Mouse (Mus musculus) thymus, postnatal 0 days (tissue): ENCODE results near the gene Emp2. TPM values are rescaled to one million over a fixed set of nuclear protein-coding genes. Genes with fewer than 3 reads are reported as not detected.

Experiments
- DNase-seq: peaks from one replicate; pipeline ENCODE4 v3.0.0-alpha.2; 2015; ENCODE audit warnings: low spot score
- polyA plus RNA-seq: library from polyadenylated mRNA; unstranded; fragments of >200 nt; fragmentation: Nextera tagmentation; extraction: Ambion mirVana; gene quantifications from 2 replicates; pipeline ENCODE4 v1.2.1, GENCODE M21; 2015

Gene Emp2
- 5.1 and 5.3 TPM in 2 replicates for polyA plus RNA-seq

DNA sequence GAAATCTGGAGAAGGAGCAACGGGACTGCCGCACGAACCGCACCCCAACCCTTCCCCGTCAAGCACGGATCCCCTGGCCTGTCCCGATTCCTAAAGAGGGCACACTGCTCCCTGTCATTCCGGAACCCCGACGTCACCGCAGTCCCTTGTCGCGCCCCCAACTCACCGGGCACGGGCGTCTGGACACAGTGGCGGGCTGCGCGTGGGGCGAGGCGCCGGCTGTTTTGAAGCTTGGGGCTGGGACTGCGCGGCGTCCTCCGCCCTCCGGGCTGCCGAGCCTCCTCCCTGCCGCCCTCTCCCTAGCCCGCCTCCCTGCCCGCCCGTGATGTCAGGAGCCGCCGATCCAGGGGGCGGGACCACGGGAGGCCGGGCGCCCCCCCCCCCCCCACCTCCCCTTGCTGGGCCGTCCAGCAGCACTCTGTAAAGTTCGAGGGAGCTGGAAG lies at the start of gene Emp2:
Gene Emp2 (minus strand): TSS at position 323 of the 443 bp plus-strand sequence.
- no peak for DNase-seq

DNA sequence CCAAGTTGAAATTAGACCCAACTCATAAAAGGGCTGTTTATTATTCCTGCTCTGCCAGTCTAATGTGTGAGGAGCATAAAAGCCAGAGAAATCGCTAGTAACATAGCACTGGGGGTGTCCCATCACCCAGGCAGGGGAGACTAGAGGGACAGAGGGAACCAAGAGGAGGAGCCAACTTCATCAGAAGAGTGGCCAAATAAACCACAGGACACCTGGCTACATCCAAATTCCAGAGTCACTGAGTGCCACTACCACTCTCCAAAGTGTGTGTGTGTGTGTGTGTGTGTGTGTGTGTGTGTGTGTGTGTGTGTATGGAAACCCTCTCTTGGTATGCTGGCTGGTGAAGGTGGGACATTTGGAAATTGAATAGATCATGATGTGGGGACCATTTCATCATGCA lies 49.3 kb upstream of the Emp2 start:
- no peak for DNase-seq

DNA sequence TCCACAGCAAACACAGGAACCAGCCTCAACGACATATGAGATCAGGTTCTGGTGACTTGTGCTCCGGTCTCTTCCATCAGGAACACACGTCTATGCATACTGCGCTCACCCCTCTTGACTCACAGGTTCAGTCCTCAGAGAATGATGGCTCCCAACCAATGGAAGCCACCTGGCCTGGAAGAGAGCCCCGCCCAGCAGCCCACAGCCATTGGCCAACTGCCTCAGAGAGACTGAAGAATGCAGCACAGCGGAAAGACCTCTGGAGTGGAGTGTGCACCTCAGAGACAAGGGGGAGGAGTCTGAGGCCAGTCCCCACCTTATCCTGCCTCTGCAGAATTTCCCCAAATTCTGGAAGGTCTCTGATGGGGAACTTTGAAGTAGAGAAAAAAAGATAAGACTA lies 45.5 kb upstream of the Emp2 start:
- no peak for DNase-seq

DNA sequence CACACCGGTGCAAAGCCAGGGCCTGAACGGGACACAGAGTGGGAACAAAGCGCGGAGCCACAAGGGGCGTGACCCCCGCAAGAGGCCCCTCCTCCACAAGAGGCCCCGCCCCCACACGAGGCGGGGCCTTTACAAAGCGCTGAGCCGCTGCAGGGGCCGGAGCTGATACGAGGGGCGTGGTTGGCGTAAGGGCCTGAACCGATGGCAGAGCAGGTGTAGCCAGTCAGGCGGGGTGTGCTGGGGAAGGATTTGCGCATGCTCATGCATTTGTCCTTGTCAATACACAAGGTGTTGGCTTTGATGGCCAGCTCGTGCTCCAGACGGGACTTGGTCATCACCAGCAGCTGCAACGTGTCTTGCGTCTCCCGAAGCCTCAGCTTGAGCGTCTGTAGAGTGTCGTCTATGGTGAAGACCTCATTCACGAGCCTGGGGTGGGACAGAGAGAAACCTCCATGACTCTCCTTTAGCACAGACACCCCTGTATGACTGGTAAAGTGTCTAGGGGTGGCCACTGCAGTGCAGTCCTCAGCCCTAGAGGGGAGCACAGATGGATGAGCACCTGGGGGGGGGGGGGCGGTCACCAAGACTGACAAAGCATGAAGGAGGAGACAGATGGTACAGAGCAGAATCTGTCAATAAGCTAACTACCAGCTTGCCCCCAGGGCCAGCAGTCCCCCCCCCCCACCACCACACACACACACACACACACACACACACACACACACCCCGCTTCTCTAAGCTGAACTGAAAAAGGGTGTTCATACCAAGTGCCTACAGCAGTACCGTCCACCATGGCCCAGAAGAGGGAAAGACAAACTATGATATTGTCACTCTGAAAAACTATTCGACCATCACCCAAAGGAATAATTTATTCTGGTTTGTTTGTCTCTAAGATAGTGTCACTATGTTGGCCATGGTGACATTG lies 44.5 kb upstream of the Emp2 start:
- peak; percentile 34 for DNase-seq

DNA sequence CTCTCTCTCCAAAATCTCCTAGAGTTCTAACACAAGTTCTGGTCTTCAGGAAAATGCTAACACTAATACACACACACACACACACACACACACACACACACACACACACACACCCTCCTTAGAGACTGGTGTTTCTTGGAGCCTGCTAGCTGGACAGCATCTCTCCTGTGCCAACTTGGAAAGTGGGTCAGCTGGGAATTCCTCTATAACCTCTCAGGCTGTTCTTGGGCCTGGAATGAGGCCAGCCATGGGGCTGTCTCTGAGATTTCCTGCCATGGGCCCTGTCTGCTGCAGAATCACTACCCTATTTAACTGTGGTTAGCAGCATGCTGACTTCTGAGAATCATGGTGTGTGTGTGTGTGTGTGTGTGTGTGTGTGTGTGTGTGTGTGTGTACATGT lies 41.2 kb upstream of the Emp2 start:
- no peak for DNase-seq

DNA sequence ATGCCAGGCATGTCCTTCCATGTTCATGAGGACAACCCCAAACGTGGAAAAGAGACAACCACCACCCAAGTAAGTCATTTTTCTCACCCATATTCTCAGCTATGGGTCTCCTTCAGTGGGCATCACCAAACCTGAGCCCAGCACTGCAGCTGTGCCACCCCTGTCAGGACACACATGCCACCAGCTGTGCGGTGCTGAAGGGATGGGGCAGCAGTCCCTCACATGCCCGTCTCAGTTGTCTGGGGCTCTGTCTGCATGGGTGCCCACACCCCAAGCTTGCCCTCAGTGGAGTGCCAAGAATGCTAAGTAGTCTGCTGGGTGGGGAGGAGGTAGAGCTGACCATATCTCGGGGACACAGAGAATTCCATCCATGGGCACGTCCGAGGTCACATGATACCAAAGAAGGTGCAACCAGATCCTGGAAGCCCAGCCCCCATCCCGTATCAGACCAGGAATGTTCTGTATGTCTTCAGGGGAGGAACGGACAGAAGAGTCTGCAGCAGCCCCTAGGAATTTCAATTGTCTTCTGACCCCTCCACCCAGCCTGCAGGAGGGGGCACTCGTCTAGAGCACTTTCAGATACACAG lies 37.4 kb upstream of the Emp2 start:
- DNase-seq: no peak

DNA sequence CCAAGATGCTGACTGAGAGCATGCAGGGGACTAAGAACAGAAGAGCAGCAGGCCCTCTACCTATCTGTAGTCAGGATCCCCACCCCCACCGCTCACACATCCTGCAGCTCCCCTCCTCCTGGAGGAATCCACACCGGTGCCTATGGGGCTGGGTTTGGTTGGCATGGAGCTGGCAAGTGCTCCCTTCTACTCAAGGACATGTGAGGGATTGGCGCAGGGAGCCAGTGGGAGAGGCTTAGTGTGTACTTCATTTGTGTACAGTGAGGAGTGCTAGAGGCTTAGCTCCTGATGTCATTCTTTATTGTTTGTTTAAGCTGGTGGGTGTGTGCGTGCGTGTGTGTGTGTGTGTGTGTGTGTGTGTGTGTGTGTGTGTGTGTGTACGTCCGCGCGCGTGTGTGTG lies 36.1 kb upstream of the Emp2 start:
- DNase-seq: no peak

DNA sequence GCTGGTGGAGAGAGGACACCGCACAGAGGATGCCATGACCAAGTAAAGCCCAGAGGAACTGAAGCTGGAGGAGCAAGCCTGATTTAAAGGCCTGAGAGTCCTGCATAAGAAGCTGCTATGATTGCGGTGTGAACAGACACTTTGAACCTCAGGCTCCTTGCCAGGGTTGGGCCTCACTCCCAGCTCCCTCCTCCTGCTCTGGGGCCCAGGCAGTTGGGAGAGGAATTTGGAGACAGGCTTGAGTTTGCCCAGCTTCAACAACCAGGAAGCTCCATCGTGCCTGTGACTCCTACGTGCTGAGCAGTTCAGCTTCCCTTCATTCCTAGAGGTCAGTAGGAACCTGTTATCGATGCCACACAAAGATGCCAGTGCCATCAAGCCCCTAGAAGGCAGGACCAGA lies 35.7 kb upstream of the Emp2 start:
- no peak for DNase-seq

DNA sequence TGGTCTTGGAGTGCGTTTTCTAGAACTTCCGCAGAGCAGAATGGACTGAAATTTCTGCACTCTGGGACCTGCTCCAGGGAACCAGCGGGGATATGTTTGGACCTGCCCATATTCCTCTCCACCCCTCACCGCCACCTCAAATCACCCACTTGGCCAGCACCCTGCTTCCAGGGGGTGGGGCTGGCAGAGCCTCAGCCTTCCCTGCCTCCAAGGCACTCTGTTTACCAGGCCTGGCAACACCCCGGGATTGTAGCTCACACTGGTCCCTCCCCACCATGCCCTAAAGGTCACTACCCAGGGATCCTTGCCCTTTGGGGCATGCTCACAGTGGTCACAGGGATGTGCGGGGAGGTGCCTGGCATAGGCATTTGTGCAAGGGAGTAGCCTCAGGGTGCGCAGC lies 33.8 kb upstream of the Emp2 start:
- no peak for DNase-seq

DNA sequence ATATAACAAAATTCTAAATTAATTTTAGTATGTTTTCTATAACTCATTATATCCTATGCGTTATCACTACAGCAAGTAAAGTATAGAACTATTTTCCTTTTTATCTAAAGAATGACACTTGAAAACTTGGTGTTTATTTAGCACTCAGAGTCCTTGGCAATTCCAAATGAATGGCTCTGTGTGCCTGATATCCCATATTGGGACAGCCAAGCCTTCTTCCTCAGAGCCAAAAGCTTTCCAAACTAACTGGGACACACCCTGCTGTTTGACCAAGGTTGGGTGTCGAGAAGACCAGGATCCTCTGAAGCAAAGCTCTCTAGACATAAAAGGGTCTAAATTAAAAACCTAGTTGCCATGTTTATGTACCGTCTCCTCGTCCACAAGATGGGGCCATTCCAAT lies 27.3 kb upstream of the Emp2 start:
- DNase-seq: no peak

DNA sequence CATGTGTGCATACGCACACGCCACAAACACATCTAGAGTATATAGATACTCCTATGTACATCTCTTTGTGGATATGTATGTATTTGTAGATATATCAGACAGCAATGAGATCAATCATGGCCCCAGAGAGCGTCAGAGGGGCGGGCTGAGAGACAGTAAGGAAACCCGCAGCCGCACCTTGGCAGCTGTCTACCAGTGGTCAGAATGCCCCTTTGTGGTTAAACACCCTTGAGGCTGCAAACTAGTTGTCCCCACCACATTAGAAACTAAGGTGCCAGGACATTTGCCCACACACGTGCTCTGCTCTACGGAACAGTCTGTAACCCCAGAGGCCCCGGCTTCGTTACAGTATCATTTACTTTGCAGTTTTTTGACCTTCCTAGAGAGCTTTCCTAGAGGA lies 26.2 kb upstream of the Emp2 start:
- no peak for DNase-seq

DNA sequence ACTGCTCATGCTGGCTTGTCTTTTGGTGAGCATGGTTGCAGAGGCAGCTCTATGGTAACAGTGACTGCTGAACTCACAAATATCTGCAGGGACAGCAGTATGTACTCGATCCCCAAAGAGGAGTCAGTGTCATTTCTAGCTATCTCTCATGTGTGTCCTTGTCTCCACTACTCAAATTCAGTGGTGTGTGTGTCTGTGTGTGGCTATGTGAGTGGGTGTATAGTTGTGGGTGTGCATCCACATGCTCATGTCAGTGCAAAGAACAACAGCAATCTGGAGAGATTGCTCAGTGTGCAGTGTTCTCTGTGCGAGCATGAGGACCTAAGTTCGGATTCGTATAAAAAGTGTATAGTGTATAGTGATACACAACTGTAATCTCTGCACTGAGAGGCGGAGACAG lies 24.8 kb upstream of the Emp2 start:
- DNase-seq: no peak

DNA sequence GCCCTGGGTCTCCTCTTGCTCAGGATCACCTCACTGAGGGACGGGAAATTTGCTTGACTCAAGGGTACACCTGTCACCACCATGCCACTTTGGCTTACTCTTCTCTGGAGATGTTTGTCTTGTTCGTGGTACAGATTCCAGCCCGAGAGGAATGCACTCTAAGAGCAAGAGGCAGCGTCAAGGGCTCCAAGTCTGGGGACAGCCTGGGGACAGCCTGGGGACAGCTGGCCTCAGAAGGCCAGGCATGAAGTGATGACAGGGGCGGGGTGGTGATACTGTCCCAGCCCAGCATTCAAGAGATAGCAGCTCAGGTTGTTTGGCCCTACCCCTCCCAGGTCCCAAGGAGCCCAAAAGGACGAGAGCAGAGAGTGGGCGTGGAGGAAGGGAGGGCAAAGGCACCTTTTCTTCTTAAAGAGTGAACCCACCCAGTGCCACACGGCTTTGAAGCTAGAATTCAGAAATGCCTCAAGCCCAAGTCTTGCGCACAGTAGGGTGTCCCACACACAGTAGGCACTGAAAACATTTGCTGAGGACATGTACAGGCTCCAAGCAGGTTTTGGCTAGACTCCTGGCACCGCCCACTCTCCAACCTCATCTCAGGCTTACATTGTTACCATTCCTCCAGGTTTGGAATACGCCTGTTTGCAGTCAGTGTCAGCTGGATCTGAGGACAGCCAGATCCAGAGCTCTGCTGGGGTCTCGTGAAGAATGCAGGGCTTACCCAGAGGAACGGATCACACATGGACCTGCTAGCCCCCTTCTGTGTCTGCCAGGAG lies 23.8 kb upstream of the Emp2 start:
- DNase-seq: no peak

DNA sequence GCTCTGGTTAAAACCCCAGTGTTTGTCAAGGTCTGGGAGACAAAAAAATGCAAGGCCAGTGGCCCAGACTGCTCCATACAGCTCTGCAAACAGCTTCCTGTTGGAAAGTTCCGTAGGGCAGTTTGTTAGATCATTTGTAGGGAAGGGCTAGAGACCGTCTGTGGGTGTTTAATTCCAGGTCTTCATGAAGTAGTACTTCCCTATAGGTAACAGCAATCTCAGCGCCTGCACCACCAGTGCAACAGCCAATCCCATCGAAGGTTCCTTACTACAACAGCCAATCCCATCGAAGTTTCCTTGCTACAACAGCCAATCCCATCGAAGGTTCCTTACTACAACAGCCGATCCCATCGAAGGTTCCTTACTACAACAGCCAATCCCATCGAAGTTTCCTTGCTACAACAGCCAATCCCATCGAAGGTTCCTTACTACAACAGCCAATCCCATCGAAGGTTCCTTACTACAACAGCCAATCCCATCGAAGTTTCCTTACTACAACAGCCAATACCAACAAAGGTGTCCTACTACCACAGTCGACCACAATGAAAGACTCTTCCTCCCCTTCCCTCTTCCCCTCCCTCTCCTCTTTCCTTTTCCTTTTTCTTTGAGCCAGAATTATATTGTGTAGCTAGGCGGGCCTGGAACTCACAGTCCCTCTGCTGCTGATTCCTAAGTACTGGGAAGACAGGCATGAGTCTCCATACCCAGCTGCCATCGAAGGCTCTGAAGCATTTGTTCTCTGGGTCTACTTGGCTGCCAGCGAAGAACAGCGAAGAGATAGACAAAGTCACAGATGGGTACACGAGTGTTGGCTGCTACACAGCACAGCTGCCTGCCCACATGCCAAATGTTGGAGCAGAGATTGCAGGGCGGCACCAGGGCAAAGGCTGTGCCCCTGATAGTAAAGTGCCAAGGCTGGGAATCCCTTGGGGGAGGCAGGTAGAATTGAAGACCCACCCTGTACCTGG lies 23.0 kb upstream of the Emp2 start:
- DNase-seq: no peak

DNA sequence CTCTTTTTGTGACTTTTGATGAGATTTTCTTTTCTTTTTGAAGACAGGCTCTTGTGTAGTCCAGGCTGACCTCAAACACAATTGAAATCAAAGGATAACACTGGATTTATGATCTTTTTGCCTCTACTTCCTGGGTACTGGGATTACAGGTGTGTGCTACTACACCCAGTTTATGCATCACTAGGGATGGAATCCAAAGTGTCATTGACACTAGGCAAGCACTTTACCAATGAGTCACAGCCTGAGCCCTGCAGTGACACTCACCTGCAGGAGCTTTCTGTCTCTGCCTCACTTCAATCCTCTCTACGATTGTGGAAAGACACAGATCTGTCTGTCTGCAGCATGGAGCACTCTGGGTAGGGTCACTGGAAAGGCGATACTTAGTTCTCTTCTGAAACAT lies 22.2 kb upstream of the Emp2 start:
- DNase-seq: no peak

DNA sequence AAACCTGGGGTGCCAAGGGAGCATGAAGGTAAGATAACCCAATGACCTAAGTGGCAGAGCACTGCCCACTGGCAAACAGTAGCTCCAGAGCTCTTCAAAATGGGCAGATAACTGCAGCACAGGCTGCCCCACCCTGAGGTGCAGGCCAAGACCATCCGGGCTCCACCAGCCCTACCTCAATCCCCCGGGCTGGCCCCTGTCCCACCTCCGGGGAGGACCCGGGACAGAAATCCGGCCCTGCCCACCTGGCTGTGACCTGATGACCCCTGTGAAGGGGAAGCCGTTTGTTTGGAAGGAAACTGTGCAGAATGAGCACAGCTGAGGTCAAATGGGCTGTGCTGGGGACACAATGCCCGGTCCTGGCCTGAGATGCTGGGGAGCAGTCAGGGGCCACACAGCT lies 19.0 kb upstream of the Emp2 start:
- no peak for DNase-seq

DNA sequence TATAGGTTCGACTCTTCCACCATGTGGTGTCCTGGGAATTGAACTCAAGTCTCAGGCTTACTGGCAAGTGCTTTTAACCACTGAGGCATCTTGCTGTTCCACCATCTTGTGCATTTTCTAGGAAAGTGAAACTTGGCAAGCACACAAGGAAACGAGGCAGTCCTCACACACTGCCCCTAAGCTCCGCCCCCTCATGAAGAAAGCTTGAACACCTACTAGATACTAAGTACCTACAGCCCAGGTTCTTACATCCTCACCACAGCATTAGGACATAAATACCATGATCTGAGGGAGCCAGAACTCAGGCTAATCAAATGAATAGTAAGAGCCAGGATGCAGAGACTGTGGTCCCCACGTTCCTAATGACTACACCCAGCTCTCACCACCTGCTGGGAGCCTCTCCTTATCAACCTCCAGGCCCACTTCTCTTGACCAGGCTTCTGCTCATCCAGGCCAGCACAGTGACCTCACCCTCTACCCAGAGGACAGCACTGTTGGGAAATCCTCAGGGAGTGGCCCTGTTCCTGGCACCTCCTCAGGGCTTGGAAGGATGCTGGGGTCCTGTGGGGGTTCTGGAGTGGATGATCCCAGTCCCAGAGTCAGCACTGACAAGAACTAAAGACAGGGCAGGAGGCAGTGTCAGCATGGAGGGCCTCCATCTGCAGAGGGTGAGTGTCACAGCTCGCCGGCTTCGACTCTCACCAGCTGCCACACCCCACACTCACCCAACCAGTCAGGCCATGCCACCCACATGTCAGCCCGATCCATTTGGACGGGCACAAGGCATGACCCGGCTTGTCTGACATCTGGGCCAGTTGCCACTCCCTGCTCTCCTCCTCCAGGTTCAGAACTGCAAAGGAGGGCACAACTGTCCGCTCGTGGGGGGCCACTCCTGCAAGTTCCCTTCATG lies 17.1 kb upstream of the Emp2 start:
- no peak for DNase-seq

DNA sequence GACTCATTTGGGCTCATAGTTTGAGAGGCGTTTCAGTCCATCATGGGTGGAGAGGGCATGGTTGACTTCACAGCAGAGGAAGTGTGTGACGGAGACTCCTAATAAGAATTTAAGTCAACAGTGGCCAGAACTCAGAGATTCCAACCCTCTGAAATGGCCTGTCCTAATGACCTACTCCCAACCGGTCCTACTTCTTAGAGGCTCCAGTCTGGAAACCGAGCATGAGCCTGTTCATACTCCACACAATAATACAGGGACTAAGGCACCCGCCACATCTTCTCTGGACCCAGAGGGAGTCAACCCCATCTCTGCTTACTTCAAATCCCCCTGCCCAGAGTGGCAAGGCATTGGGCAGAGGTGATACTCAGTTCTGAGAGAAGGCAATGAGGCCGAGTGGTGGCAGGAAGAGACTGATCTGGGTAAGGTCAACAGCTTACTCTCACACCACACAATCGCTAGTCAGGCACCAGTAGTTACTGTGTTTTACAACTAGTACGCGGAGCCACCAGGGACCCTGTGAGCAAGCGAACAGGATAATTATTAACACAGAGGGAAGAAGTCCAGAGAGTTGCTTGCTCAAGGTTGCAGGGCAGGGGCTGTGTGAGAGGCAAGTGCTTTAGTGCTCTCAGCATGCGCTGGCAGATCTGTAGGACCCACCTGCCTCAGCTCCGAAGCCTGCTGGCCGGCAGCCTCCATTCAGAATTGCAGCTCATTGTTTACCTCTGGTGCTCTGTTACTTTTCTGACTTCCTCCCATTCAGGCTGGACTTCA lies 14.0 kb upstream of the Emp2 start:
- no peak for DNase-seq

DNA sequence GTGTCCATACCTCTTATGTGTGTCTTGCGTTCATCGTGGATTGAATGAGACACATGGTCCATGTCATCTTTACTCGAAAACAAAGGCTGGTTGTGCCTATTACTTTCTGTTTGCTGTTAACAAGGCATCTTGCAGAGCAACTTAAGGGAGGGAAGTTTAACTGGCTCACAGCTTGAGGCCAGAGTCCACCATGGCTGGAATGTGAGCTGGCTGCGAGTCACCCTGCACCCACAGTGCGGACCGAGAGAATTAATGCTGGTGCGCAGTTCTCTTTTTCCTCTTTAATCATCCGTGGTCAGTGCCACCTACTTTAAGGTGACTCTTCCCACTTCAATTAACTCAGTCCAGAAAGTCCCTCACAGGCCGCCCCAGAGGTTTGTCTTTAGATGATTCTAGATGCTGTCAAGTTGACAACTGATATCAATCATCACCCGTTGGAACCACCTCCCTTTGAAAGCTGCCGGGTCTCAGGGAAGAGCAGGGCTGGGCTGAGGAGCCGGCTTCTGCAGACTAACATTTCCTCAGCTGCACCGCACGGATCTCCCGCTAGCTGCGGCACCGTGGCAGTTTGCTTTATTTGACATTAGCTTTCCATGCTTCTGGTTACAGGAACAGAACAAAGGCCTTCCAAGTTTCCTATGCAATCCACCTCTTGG lies 6.3 kb upstream of the Emp2 start:
- DNase-seq: no peak
